Mouse (Mus musculus): Measurements from ENCODE around the gene Slc27a2. TPM values are rescaled to one million over a fixed set of nuclear protein-coding genes. Genes with fewer than 3 reads are reported as not detected.

Slc27a2 gene
- polyA plus RNA-seq, 1 experiment from 2014 or later: 0.27 TPM

GRCm38 (mm10) chr2:126618470-126619179 lies 66.4 kb downstream of the Slc27a2 start:
- H3K27me3 ChIP-seq: no peaks in the 10 kb centered on the region
- H3K9me3 ChIP-seq: no peaks in the 10 kb centered on the region
- WGBS: 35% methylated on average over 8 of the region's 8 CpGs
- ATAC-seq (ENCODE audit: insufficient number of reproducible peaks, low FRiP score, low TSS enrichment, low read depth): no peak
- H3K4me3 ChIP-seq: no peak overlapping the region
- H3K4me2 ChIP-seq: no peak overlapping the region
- no peak overlapping the region for H3K27ac ChIP-seq
- H3K9ac ChIP-seq: no peak overlapping the region
- H3K36me3 ChIP-seq: no peaks in the 10 kb centered on the region
- no peaks in the 10 kb centered on the region for H3K4me1 ChIP-seq

DNA sequence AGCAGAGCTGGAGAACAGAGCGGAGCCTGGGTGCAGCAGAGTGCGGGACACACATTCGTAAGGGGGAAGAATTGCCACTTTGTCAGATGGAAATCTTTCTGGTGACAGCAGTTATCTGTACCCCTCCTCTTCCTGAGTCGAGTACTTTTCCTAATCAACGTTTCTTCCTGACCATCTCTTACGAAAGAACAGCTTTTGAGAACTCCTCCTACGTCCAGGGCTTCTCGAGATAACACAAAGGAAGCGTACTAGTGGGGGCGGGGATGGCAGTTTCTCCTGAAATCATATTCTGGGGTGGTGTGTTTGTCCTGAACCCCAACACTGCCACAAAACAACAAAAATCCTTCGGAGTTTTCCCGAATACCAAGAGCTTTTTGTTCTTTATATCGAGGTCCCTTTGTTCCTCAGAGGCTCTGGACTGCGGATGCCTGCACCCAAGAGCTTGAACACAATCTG lies 67.1 kb downstream of the Slc27a2 start, which contains the start of gene Hdc:
Gene Hdc, minus strand, starts transcription at position 51 of the 456 bp plus-strand sequence.
- Histone ChIP-seq H3K36me3 (no peaks in the 10 kb centered on the region), H3K27ac (no peak within 1 kb of the TSS), H3K4me2 (no peak within 1 kb of the TSS), H3K9ac (no peak within 1 kb of the TSS), H3K27me3 (no peaks in the 10 kb centered on the region), H3K4me1 (no peaks in the 10 kb centered on the region), H3K4me3 (no peak within 1 kb of the TSS), H3K9me3 (no peaks in the 10 kb centered on the region)
- WGBS: 77% methylated on average over 14 of the region's 14 CpGs
- ATAC-seq (ENCODE audit: insufficient number of reproducible peaks, low FRiP score, low TSS enrichment, low read depth): no peak

GRCm38 (mm10) chr2:126622455-126622854 lies 70.2 kb downstream of the Slc27a2 start:
- 85% methylated on average over 2 of the region's 2 CpGs for WGBS
- H3K36me3 ChIP-seq: no peaks in the 10 kb centered on the region
- H3K9me3 ChIP-seq: no peaks in the 10 kb centered on the region
- H3K9ac ChIP-seq: no peak overlapping the region
- H3K4me2 ChIP-seq: no peak overlapping the region
- H3K27ac ChIP-seq: no peak overlapping the region
- no peak overlapping the region for H3K4me3 ChIP-seq
- no peaks in the 10 kb centered on the region for H3K4me1 ChIP-seq
- no peaks in the 10 kb centered on the region for H3K27me3 ChIP-seq
- ATAC-seq (ENCODE audit: insufficient number of reproducible peaks, low FRiP score, low TSS enrichment, low read depth): no peak

DNA sequence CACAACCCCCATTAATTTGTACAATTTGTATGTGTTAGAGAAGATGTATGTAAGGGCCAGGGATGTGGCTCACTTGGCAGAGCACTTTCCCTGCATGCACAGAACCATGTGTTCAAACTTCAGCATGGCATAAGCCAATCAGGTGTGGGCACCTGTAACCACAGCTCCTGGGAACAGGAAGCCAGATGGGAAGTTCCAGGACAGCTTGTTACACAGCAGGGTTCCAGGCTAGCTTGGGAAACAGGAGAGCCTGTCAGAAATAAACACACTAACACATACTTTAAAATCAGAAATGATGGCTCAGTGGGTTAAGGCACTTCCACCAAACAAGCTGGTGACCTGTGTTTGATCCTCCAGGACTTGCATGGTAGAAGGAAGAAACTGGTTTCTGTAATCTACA lies 70.9 kb downstream of the Slc27a2 start:
- no peak overlapping the region for H3K9ac ChIP-seq

GRCm38 (mm10) chr2:126628455-126628995 lies 76.3 kb downstream of the Slc27a2 start:
- H3K4me2 ChIP-seq: no peak overlapping the region
- 31% methylated on average over 9 of the region's 9 CpGs for WGBS
- no peak for ATAC-seq (ENCODE audit: insufficient number of reproducible peaks, low FRiP score, low TSS enrichment, low read depth)

More for the DNA sequence above, 70.9 kb downstream of the Slc27a2 start:
- Histone ChIP-seq H3K4me2 (no peak overlapping the region), H3K4me1 (peaks cover 6% of the 10 kb centered on the region; the same call in 1 of the 2 replicates), H3K4me3 (no peak overlapping the region), H3K27ac (no peak overlapping the region), H3K9me3 (no peaks in the 10 kb centered on the region), H3K27me3 (no peaks in the 10 kb centered on the region), H3K36me3 (no peaks in the 10 kb centered on the region)
- ATAC-seq (ENCODE audit: insufficient number of reproducible peaks, low FRiP score, low TSS enrichment, low read depth): no peak

DNA sequence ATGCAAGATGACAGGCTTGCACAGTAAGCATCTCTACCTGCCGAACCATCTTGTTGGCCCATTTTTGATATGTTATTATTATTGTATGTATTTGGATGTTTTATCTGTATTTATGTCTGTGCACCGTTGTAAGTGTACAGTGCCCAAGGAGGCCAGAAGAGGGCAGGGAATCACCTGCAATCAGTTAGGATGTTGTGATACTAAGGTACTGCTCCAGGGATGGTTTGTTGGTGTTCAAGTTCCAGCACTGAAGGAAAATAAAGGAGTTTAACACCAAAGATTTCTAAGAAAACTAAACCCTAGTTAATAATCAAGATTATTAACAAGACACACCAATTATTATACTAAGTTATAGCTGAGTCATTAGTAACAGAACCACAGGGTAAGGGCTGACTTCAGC lies 81.0 kb downstream of the Slc27a2 start:
- Histone ChIP-seq H3K36me3 (peaks cover 20% of the 10 kb centered on the region), H3K27me3 (no peaks in the 10 kb centered on the region), H3K4me1 (peaks cover 10% of the 10 kb centered on the region; the same call in 1 of the 2 replicates), H3K9ac (no peak overlapping the region), H3K4me2 (no peak overlapping the region), H3K27ac (no peak overlapping the region), H3K9me3 (no peaks in the 10 kb centered on the region), H3K4me3 (no peak overlapping the region)
- 91% methylated on average over 2 of the region's 2 CpGs for WGBS
- ATAC-seq (ENCODE audit: insufficient number of reproducible peaks, low FRiP score, low TSS enrichment, low read depth): no peak

More at GRCm38 (mm10) chr2:126628455-126628995, 76.3 kb downstream of the Slc27a2 start:
- Histone ChIP-seq H3K9me3 (no peaks in the 10 kb centered on the region), H3K27ac (peak overlapping the region; percentile 39; the same call in 1 of the 2 replicates), H3K9ac (no peak overlapping the region), H3K4me3 (no peak overlapping the region), H3K27me3 (no peaks in the 10 kb centered on the region), H3K36me3 (peaks cover 11% of the 10 kb centered on the region; the same call in 1 of the 2 replicates), H3K4me1 (peaks cover 17% of the 10 kb centered on the region; the same call in 1 of the 2 replicates)

DNA sequence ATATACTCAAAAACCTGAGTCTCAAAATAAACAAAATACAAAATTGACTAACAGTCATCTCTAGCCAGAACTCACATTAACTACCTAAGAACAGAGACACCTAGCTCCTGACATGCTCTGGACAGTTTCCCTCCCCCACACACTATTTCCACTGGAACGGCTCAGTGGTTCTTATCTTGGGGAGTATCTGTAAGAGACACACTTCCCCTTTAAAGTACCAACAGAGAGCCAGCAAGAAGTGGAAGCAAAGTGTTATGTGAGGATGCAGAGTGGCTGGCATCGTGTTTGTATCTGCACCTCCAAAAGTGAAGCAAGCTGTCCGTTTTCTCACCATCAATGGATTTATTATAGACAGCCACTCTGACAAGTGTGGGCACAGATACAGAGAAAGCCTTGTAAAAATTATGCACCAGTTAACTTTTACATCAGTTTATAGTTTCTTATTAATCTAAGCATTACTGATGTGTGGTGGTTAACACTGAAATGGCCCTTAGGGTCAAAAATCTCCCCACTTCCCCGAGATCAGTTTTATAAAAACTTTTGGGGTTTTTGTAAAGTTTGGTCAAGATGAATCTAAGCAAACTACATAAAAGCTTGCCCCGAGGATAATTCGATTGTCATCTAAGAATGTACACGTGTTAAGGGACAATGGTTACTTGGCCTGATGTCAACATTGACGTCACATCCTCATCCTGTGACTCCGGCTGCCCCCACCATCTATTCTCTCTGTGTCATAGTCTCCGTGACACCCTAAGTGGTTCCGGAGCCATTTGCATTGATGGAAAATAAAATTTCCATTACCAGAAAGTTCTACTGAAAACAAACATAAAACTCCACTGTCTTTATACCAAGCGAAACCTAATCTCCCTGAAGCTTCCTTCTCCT lies 84.0 kb downstream of the Slc27a2 start:
- Histone ChIP-seq H3K36me3 (peaks cover 35% of the 10 kb centered on the region), H3K4me2 (no peak overlapping the region), H3K4me3 (no peak overlapping the region), H3K4me1 (no peaks in the 10 kb centered on the region), H3K27ac (no peak overlapping the region), H3K27me3 (no peaks in the 10 kb centered on the region), H3K9me3 (no peaks in the 10 kb centered on the region), H3K9ac (no peak overlapping the region)
- WGBS: 76% methylated on average over 12 of the region's 12 CpGs
- ATAC-seq (ENCODE audit: insufficient number of reproducible peaks, low FRiP score, low TSS enrichment, low read depth): no peak

Other genes with a start within 250 kb of the Slc27a2 start
- 0.43 and 0.77 TPM in 2 replicates for gene Atp8b4, start 51.7 kb upstream of the Slc27a2 start, polyA plus RNA-seq (2015; fragmentation: Nextera tagmentation; extraction: Ambion mirVana)
- 151 and 153 TPM in 2 replicates for gene Hdc, start 66.9 kb downstream of the Slc27a2 start, polyA plus RNA-seq (2015; fragmentation: Nextera tagmentation; extraction: Ambion mirVana)
- 44.5 and 46.2 TPM in 2 replicates for gene Gabpb1, start 123.9 kb downstream of the Slc27a2 start, polyA plus RNA-seq (2015; fragmentation: Nextera tagmentation; extraction: Ambion mirVana)
- 39.5 and 40.8 TPM in 2 replicates for gene Usp8, start 154.9 kb downstream of the Slc27a2 start, polyA plus RNA-seq (2015; fragmentation: Nextera tagmentation; extraction: Ambion mirVana)
- gene Usp50, start 231.1 kb downstream of the Slc27a2 start, polyA plus RNA-seq (2015; fragmentation: Nextera tagmentation; extraction: Ambion mirVana): 1.8 and 2.0 TPM in 2 replicates